Mouse (Mus musculus) ES-Bruce4 (cell line): Measurements from ENCODE around the gene Ndp.

Experiments used
- CTCF ChIP-seq: IDR thresholded peaks from one replicate; pipeline ENCODE4 v1.8.1; 2011; ENCODE audit warnings: low read depth, low read length
- POLR2A ChIP-seq: IDR thresholded peaks from one replicate; pipeline ENCODE4 v1.8.1; 2011; ENCODE audit warnings: low read length; ENCODE audit not compliant: insufficient read depth

DNA sequence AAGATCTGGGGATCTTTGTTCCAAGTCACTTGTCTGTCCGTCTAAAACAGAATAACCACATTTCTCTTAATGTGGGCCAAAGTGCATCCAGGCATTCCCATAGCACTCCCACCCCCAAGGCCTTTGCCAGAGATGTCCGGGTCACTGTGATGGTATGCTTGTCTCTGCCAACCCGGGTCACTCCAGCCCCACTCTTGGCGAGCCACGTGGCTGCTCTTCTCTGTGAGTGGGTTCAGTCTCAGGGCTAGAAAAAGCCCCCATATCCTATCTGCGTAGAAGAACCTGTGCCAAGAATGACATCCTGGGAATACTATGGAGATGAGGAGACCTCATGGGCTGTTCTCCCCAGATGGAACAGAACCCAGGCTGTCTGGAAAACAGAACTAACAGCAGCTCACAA, 4.0 kb downstream of the Ndp start:
- TF ChIP-seq POLR2A (no peak), CTCF (no peak)
